Mouse (Mus musculus) macrophage (primary cell): ENCODE measurements around the gene Gm29666. TPM values are rescaled to one million over a fixed set of nuclear protein-coding genes. Genes with fewer than 3 reads are reported as not detected.
"Not testable (repeated sequence)": the region's sequence is repeated elsewhere in the genome, so short reads cannot be mapped to it uniquely, and the experiment has no call there.

Experiments
- H3K27ac ChIP-seq: fragments of 350-480 bp; formaldehyde crosslinking; 2 replicates; pipeline ENCODE4 v1.9.0; 2021
- H3K36me3 ChIP-seq: fragments of 350-480 bp; formaldehyde crosslinking; 2 replicates; pipeline ENCODE4 v1.9.0; 2021; ENCODE audit errors: inconsistent target
- H3K4me3 ChIP-seq: fragments of 350-480 bp; formaldehyde crosslinking; 2 replicates; pipeline ENCODE4 v1.9.0; 2021; ENCODE audit errors: inconsistent target
- H3K79me2 ChIP-seq: fragments of 350-480 bp; formaldehyde crosslinking; 2 replicates; pipeline ENCODE4 v1.9.0; 2021; ENCODE audit errors: inconsistent target
- WGBS: methylation state at CpG from one replicate; pipeline ENCODE4 v1.1.7; 2026; ENCODE audit warnings: inconsistent platforms; ENCODE audit not compliant: missing documents; 5-methylcytosine and 5-hydroxymethylcytosine counted together
- polyA plus RNA-seq: library from polyadenylated mRNA; stranded (reverse); fragments of 250-400 nt; gene quantifications from 3 replicates; pipeline ENCODE4 v1.2.4, GENCODE M21; 2018; ENCODE audit warnings: inconsistent platforms

Gm29666 gene
- polyA plus RNA-seq, 1 experiment from 2014 or later, result 0.34 TPM

DNA sequence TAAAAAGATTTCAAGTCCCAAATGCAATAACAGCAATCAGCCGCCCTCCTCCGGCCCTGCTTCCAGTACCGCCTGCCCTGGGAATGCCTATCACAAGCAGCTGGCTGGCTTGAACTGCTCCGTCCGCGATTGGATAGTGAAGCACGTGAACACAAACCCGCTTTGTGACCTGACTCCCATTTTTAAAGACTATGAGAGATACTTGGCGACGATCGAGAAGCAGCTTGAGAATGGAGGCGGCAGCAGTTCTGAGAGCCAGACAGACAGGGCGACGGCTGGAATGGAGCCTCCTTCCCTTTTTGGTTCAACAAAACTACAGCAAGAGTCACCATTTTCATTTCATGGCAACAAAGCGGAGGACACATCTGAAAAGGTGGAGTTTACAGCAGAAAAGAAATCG lies 15.1 kb upstream of the Gm29666 start:
- Histone ChIP-seq H3K27ac (no peak overlapping the region), H3K36me3 (peaks cover 91% of the 10 kb centered on the region), H3K4me3 (no peak overlapping the region), H3K79me2 (peaks cover 94% of the 10 kb centered on the region)
- WGBS, result 95% methylated on average over 16 of the region's 16 CpGs

- no peak overlapping the region for H3K27ac ChIP-seq
- WGBS, result 92% methylated on average over 5 of the region's 5 CpGs
Measured at GRCm38 (mm10) chr15:84932351-84932750, 12.5 kb upstream of the Gm29666 start.

GRCm38 (mm10) chr15:84925495-84926018 lies 5.7 kb upstream of the Gm29666 start:
- no peak overlapping the region for H3K27ac ChIP-seq
- WGBS, result 45% methylated on average over 1 of the region's 1 CpGs
- peaks cover 30% of the 10 kb centered on the region for H3K36me3 ChIP-seq
- no peak overlapping the region for H3K4me3 ChIP-seq
- peaks cover 69% of the 10 kb centered on the region for H3K79me2 ChIP-seq

More at GRCm38 (mm10) chr15:84932351-84932750, 12.5 kb upstream of the Gm29666 start:
- Histone ChIP-seq H3K4me3 (no peak overlapping the region), H3K79me2 (peaks cover 100% of the 10 kb centered on the region), H3K36me3 (peaks cover 92% of the 10 kb centered on the region)

DNA sequence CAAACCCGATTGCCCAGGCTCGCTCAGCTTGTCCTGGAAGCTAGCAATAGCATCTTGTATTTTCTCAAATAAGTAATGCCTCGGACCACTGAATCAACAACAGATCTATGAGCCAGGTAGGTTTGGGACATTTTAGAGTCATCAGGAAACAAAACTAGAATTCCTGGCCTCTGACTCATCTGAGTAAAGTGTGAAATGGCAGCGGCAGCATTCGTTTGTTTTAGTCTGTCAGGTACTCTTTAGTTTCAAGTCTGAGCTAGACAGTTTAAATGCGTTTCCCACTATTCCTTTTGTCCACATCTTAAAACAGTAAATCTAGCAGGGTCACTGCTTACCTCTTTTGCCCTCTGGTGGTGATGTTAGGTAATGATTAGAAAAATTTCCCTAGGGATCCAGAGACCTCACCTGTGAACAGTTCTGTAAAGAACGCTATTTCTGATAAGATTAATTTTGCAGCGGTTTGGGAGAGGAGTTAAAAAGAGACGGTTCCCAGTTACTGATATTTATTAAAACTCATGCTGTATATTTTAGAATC lies 5.0 kb upstream of the Gm29666 start:
- Histone ChIP-seq H3K79me2 (peaks cover 62% of the 10 kb centered on the region), H3K36me3 (peaks cover 27% of the 10 kb centered on the region), H3K27ac (peak overlapping the region; percentile 61), H3K4me3 (peak overlapping the region; percentile 75)
- WGBS, result 18% methylated on average over 9 of the region's 9 CpGs

DNA sequence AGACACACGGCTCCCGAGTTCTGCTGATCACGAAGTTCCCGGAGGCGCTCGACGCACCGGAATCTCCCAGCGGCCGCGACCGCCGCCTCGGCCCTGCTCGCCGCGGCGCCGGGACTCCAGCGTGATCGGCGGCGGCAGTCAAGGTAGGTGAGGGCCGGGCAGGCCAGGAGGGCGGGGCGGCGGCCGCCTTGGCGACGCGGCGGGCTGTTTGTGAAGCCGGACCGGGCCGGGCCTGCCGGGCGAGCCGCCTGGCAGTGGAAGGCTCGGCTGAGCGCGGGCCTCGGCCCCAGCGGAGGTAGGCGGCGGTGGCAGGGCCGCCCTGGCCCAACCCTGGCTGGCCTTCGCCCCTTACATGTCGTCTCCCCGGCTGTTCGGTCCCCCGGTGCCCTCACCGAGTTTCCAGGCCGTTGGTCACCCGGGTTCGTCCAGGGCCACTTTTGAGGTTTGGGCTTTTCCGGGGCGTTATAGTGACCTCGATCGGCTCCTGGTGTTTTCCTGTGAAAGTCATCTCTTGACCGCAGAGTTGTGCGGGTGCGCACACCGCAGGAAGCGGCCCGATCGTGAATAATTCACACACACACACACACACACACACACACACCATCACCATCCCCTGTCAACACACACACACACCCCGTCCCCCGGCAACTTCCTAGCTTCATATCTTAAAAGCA lies 3.8 kb upstream of the Gm29666 start:
- whole genome bisulfite sequencing, result under 1% methylated on average over 68 of the region's 68 CpGs
- peaks cover 50% of the 10 kb centered on the region for H3K79me2 ChIP-seq
- peak overlapping the region; percentile 61 for H3K27ac ChIP-seq
- H3K4me3 ChIP-seq, result peak overlapping the region; percentile 75
- peaks cover 15% of the 10 kb centered on the region for H3K36me3 ChIP-seq

DNA sequence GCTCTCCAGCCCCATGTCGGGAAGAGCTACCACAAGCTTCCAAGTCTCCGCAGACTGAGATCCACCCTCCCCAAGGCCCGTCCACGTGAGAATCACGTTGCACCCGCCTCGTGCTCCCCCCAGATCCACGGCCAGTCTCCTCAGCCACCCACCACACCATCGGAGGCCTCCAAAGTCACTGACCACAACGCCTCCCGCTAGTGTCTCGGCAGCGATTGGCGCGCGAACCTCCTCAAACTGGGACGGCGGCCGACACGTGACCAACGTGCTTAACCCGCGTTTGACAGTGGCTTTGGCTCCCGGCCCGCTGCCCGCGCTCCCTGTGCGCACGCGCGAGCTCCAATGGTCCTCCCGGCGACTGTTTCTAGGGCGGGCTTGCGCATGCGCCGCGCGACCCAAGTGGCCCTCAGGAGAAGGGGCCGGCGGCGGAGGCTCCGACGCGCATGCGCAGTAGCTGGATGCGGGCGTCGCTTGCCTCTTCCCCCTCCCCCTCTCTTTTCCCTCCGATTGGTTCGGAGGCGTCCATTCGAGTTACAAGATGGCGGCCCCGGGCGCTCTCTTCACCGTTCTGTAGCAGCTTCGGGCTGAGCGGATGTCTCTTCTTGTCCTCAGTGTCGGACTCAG lies 3.2 kb upstream of the Gm29666 start, which contains the start of gene Nup50:
Nup50 (plus strand) TSS at position 528 of the 624 bp plus-strand sequence.
- Histone ChIP-seq H3K79me2 (peaks cover 44% of the 10 kb centered on the region), H3K36me3 (peaks cover 9% of the 10 kb centered on the region), H3K4me3 (peak within 1 kb of the TSS; percentile 75), H3K27ac (peak within 1 kb of the TSS; percentile 90)
- WGBS, result 1% methylated on average over 55 of the region's 60 CpGs

GRCm38 (mm10) chr15:84913201-84913600 lies 6.6 kb downstream of the Gm29666 start:
- WGBS, result 97% methylated on average over 3 of the region's 3 CpGs
- Histone ChIP-seq H3K27ac (no peak overlapping the region), H3K4me3 (no peak overlapping the region), H3K36me3 (no peaks in the 10 kb centered on the region), H3K79me2 (no peaks in the 10 kb centered on the region)

DNA sequence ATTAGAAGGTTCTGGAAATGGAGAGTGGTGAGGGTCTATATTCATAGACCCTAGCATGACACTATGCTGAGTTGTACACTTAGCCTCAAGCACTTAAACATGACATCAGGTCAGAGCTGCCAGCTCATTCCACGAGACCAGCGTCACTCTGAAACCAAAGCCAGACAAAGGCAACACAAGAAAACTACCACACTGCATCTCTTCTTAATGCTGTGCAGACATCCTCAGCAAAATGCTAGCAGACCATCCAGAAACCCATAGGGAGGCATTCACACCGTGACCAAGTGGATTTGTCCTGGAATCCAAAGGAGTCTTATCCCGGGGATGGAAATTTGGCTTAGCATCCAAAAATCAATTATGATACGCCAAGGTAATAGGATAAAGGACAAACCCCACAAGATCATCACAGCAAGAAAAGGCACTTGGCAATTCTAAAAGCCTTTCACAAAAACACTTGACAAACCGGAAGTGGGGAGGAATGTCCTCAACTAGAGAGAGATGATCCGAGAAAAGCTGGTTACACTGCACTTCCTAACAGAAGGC lies 15.9 kb downstream of the Gm29666 start:
- Histone ChIP-seq H3K36me3 (no peaks in the 10 kb centered on the region), H3K79me2 (no peaks in the 10 kb centered on the region), H3K27ac (no peak overlapping the region), H3K4me3 (no peak overlapping the region)
- WGBS, result 84% methylated on average over 7 of the region's 7 CpGs

DNA sequence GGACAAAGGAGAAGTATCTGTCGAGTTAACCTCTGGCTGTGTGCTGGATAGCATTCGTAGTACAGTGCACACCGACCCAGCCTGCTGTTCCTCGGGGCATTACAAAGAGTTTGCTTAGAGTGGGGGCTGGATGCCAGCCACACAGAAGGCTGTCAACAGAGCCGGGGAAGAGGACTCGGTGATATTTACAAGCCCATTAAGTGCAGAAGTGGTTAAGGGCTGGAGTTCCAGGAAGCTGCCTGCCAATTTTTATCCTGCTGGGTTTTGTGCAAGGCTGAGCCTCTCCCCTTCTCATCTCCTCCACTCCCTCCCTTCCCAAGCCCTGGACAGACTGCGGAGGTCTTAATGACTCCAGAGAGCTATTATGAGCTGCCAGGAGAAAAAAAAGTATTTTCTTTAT lies 21.8 kb downstream of the Gm29666 start:
- H3K4me3 ChIP-seq, result no peak overlapping the region
- H3K79me2 ChIP-seq, result no peaks in the 10 kb centered on the region
- WGBS, result 28% methylated on average over 6 of the region's 7 CpGs
- no peak overlapping the region for H3K27ac ChIP-seq
- H3K36me3 ChIP-seq, result no peaks in the 10 kb centered on the region

GRCm38 (mm10) chr15:84896664-84897063 lies 23.2 kb downstream of the Gm29666 start:
- WGBS, result 20% methylated on average over 1 of the region's 1 CpGs
- no peak overlapping the region for H3K4me3 ChIP-seq
- H3K79me2 ChIP-seq, result no peaks in the 10 kb centered on the region
- no peaks in the 10 kb centered on the region for H3K36me3 ChIP-seq
- H3K27ac ChIP-seq, result no peak overlapping the region

- not testable (repeated sequence) for H3K36me3 ChIP-seq, H3K4me3 ChIP-seq, H3K79me2 ChIP-seq, H3K27ac ChIP-seq
- 65% methylated on average over 8 of the region's 10 CpGs for WGBS
Measured at GRCm38 (mm10) chr15:84896216-84896615, 23.6 kb downstream of the Gm29666 start.

GRCm38 (mm10) chr15:84891658-84892057 lies 28.2 kb downstream of the Gm29666 start:
- Histone ChIP-seq H3K79me2 (no peaks in the 10 kb centered on the region), H3K4me3 (no peak overlapping the region), H3K27ac (no peak overlapping the region), H3K36me3 (no peaks in the 10 kb centered on the region)
- WGBS, result 0% methylated on average over 3 of the region's 3 CpGs

DNA sequence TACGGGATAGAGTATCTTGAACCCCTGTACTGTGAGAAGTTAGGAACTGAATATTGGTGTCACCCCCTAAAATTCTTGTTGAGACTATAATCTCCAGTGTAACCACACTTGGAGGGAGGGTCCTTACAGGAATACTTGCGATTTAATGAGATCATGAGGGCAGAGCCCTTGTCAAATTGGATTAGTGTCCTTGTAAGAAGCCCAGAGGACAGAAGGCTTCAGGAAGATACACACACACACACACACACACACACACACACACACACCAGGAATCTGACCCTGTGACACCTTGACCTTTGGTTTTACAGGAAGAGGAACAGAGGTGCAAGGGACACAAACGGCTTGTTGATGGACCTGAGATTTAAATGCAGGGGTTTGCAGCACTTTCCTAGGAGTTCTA lies 28.6 kb downstream of the Gm29666 start:
- H3K27ac ChIP-seq, result no peak overlapping the region
- H3K79me2 ChIP-seq, result no peaks in the 10 kb centered on the region
- no peaks in the 10 kb centered on the region for H3K36me3 ChIP-seq
- 61% methylated on average over 3 of the region's 3 CpGs for WGBS
- no peak overlapping the region for H3K4me3 ChIP-seq

GRCm38 (mm10) chr15:84888066-84888465 lies 31.8 kb downstream of the Gm29666 start:
- H3K79me2 ChIP-seq, result no peaks in the 10 kb centered on the region
- no peak overlapping the region for H3K27ac ChIP-seq
- no peak overlapping the region for H3K4me3 ChIP-seq
- WGBS, result 87% methylated on average over 12 of the region's 12 CpGs
- H3K36me3 ChIP-seq, result no peaks in the 10 kb centered on the region
